Mouse (Mus musculus): ENCODE data around the gene Usp22. TPM values are rescaled to one million over a fixed set of nuclear protein-coding genes. Genes with fewer than 3 reads are reported as not detected.
"Not testable (repeated sequence)": the region's sequence is repeated elsewhere in the genome, so short reads cannot be mapped to it uniquely, and the experiment has no call there.

The Usp22 gene
- total RNA-seq, 2 experiments from 2014 or later = 55.1 to 57.6 TPM

DNA sequence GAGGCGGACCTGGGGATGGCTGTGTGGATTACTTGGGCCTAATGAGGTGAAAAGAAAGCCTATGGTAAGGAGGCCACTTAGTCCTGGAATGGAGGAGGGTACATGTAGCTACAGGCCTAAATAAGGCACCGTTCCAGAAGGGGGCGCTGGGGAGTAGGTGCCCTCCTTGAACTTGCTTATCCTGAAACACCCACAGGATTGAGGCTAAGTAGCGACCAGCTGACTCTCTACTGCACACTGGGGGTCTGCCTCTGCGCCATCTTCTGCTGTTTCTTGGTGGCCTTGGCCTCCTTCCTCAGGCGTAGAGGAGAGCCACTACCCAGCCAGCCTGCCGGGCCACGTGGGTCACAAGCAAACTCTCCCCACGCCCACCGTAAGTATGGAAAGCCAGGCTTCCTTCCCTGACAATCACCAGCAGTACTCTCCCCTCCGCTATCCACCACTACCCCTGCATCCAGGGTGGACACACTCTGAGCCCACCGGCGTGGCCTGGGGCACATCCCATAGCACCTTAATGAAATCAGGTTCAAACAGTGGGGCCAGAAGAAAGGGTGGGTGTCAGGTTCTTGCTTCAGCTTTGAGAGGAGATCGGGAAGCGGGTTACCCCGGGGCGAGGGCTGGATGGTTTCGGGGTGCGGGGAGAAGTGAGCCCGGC is 28.1 kb downstream of the Usp22 start:
- DNase-seq = no peak
- intact Hi-C loops (cut with DNase I) = no loop called here

DNA sequence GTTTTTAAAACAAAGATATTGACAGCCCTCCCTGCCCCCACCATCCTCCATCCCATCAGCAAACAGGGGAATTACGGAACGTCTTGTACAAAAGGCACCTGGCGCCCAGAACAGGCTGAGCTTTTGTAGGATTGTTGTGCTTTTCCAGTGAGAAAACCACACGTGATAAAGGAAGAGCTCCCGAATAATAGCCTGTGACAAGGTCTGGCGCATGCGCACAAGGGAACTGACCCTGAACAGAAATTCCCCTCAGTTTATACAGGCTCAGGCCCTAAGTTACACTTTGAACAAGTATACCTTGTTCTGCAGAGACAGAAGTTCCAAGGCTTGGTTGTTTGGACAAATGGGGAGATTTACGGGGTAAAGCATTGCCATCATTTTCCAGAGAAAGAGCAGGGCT is 29.3 kb downstream of the Usp22 start:
- intact Hi-C loops (cut with DNase I) = no loop called here
- no peak for DNase-seq

DNA sequence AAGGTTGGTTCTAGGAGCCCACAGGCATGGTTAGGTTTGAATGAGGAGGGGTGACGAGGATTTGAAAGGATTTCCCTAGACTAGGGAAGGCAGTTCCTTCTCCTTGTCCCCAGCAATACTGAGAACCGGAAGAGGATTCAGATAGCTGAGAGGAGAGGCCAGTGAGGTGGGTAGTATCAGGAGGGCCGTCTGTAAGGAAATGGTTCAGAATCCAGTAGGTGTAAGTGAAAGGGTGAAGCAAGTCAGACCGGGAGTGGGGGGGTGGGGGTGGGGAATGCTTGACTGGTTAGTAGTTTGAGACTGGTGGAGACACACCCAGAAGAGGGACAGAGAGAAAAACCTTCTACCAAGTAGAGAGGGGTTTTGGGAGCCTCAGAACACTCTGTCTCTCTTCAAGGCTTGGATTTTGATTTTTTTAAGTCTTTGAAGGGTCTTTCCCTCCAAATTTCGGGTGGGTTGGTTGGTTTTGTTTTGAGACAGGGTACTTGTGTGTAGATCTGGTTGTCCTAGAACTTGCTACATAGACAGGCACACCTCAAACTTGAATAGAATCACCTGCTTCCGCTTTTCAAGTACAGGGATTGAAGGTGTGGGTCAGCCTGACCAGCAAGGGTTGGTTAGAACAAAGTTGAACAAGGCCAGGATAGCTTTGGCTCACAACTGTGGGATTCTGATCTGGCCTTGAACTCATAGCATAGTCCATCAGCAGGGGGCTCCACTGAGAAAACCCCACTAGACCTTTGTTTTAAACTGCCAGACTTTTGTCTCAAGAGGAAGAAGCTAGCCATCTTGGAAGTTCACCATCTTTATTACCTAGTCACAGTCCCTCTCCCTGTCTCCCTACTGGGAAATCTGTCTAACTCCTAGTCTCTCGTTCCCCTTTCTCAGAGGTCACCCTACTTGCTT is 31.0 kb downstream of the Usp22 start:
- intact Hi-C loops (cut with DNase I) = no loop called here

DNA sequence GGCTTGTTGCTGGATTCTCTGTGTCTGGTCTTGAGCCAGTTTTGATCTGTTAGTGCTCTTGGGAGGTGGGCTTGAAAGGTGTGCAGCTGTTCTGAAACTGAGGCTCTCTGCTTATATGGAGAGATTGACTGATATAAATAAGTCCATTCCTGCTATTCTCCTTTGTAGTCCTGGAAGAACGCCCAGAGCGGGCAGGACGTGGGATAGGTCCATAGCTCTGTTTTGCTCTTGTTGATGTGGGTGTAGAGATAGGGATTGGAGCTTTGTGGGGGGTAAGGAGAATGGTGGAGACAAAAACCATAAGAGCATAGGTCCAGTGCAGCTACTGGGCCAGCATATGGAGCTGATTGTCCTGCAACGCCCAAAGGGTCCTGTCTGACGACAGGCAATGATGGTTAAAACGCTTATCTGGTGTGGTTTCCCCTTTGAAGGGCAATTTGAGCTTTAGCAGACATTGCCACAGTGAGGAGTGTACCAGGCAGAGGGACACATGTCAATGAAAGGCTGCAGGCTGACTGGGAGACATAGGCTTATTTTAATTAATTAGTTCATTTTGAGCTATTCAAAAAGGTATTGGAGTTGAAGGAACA is 31.8 kb downstream of the Usp22 start:
- intact Hi-C loops (cut with DNase I) = no loop called here
- DNase-seq = no peak

More for the DNA sequence above, 31.0 kb downstream of the Usp22 start:
- DNase-seq = no peak

DNA sequence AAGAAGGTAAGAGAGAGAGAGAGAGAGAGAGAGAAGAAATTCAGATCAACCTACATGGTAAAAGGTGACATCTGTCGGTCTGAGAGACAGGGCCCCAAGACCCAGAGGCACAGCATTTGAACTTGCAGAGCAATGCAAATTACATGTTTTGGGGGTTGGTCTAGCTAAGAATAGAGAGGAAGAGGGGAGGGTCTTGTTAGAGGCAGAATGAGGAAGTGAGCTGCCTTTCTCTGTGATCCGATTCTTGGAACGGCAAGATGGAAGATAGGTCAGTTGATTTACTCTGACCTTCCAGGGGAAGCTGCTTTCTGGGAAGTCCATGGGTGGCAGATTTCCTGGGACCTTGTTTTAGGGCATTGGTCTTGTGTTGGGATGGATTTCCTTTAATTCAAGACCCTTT is 32.6 kb downstream of the Usp22 start:
- no peak for DNase-seq
- intact Hi-C loops (cut with DNase I) = no loop called here

DNA sequence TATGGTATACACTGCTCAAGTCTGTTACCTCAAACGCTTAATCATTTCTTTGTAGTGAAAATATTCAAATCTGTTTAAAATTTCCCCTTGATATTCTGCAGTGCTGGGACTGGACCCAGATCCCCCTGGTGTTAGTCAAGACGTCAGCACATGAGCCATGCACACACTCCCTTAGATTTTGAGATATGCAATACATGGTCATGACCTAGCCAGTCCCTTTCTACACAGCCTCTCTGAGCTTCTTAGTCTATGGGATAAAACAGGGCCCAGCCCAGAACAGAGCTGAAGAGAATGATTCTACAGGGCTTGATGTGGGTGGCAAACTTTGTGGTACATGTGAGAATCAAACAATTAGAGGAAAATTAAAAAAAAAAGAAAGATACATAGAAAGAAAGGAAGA is 33.2 kb downstream of the Usp22 start:
- no peak for DNase-seq
- intact Hi-C loops (cut with DNase I) = no loop called here

DNA sequence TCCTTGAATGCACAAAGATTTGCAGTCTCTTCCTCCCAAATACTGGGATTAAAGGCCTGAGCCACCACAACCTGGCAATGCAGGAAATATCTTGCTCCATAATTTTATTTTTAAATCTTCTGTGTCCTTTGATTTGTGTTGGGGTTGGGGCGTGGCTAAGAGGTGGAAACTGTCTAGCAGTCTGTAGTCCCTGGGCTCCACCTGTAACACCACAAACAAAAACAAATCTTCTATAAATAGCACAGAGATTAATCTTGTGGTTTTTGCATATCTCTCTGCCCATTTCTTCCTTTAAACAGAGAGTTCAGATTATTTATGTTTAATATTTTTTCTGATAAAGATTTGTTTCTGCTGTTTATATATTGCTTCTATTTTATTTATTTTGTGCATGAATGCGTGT is 41.9 kb downstream of the Usp22 start:
- DNase-seq = no peak
- intact Hi-C loops (cut with DNase I) = no loop called here

DNA sequence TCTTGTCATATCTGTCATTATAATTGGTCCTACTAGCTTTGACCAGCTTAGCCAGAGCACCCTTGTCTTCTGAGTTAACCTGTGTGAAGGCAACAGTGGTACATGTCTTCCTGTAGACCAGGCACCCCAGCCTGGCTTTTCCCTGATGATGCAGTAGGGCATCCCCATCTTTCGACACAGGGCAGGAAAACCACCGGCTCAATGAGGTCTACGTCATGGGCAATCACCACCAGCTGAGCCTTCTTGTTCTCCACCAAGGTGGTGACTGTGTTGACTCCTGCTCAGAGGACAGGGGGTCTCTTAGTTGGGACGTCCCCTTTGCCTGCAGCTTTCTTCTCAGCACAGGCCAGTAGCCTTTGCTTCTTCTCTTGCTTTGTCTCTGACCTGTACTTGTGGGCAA is 44.2 kb downstream of the Usp22 start:
- DNase-seq; intact Hi-C loops (cut with DNase I): not testable (repeated sequence)

DNA sequence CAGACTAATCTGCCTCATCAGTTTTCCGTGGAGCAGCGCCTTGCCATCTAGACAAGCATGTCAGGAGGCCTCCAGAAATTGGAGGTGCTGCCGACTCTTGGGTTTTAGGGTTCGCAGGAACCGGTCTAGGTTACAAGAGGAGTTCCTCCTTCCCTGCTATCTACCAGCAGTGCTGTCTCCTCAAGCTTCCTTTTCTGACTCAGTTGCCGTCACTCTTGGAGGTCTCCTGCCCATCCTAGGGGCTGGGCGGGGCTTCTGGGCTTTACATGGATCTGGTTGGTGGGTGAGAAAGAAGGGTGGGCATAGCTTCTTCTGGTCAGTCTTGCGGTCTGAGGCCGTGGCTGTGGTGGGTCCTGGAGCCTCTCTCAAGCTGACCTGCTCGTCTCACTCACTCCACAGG is 45.5 kb downstream of the Usp22 start:
- DNase-seq = no peak
- intact Hi-C loops (cut with DNase I) = no loop called here

DNA sequence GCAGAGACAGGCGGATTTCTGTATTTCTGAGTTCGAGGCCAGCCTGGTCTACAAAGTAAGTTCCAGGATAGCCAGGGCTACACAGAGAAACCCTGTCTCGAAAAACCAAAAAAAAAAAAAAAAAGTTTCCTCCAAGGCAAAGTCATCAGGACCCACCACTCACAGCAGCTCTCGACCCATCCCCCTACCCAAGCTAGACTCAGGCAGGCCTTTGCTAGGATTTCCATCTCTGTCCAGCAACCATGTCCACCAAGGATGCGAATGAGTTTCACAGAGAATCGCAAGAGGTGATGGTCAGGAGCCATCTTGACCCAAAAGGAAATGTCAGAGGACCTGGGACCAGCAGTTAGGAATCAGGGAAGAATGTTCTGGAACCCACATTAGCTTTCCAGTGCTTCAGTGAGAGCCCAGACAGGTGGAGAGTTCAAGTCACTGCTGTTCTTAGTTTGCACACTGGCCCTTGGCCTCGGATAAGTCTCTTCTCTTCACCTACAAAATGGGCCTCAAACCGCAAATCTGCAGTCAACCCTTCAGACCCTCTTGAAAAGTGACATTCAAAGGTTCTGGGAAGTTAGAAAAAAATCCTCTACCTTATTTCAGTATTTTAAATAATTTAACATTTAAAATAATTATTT is 47.3 kb downstream of the Usp22 start:
- no peak for DNase-seq
- intact Hi-C loops (cut with DNase I) = no loop called here

DNA sequence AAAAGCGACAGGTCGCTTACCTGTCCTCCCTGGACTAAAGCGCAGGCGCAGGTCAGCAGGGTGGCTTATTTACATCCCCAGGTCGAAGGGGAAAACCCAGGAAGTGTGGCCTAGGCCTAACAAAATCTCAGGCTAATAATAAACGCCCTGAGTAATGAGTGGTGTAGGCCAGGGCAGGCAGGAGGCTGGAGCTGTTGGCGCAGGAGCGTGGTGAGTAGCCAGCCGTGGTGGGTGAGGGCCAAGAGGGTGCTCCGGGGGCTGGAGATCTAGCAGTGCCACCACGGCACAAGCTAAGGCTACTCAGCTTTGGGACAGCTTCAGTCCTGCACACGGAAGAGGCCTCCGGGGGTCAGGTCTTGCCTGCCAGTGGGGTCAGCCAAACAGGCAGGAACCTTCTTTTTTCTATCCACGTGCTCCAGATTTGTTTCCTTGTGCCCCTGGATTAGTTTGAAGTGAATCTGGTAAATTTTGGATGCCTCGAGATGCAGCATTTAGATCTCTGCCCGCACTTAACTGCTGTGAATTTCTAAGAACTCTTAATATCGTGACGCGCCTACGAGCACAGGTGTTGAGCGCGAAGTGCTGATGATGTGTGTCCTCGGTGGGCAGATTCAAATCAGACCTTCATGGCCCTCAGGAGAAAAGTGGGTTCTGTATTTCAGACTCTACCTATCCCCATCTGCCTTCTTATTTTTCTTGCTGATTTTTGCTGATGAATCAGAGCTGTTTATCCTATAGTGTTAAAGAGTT is 48.1 kb downstream of the Usp22 start, which contains the start of gene Tnfrsf13b:
Tnfrsf13b (plus strand) TSS at position 150 of the 750 bp plus-strand sequence.
- intact Hi-C loops (cut with DNase I) = no loop called here

DNA sequence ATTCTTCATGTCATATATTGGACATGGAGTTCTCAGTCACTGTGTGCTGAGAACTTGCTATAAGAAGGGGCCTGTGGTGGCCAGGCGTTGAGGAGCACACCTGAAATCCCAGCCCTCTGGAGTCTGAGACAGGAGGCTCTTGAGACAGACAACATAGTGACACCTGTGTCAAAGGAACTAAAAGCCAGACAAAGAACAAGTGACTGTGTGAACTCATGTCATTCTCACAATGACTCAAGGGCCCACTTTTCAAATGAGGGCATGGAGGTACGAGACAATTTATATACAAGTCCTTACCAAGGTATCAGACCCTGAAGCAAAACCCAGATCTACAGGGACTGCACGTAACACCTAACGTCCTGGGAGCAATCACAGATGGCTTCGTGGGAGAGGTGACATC is 48.9 kb downstream of the Usp22 start:
- intact Hi-C loops (cut with DNase I) = no loop called here
- no peak for DNase-seq

More for the DNA sequence above, 48.1 kb downstream of the Usp22 start, which contains the start of gene Tnfrsf13b:
- DNase-seq = no peak

DNA sequence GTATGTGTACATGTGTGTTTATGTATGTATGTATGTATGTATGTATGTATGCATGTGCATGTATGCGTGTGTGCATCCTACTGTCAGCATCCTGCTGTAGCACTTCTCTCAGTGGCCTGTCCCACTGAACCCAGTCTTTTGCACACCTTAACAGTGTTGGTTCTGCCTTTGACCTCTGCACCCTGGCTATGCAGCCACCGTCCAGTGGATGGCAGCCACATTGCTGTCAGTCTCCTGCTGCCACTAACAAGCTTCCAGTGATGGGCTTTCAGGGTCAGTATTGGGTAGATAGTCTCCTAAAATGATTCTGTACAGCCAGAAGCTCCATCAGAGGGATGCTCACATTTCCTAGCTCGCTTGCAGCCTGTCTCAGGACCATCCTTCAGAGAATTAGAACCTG is 51.0 kb downstream of the Usp22 start:
- intact Hi-C loops (cut with DNase I) = no loop called here
- no peak for DNase-seq

DNA sequence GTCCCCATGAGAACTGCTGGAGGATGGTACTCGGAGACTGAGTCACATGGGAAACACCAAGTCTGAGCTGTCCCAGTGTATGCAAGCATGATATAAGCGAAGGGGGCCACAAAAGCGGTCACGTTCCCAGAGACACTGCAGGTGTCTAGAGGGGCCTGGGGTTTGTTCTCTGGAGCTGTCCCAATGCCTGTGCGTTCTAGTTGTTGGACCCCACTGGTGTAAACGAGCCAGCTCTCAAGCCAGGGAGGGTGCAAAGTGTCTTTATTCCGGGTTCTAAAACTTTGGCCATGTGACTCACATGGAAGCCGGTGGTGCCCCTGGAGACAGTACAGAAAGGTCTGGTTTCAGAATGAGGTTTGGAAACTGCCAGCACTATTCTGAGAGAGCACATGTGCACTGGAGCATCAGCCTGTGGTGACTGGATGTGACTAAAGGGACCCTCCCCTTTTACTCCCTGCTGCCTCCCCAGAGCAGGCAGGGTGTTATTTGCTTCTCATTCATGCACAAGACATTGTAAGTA is 52.0 kb downstream of the Usp22 start:
- intact Hi-C loops (cut with DNase I) = no loop called here
- no peak for DNase-seq

DNA sequence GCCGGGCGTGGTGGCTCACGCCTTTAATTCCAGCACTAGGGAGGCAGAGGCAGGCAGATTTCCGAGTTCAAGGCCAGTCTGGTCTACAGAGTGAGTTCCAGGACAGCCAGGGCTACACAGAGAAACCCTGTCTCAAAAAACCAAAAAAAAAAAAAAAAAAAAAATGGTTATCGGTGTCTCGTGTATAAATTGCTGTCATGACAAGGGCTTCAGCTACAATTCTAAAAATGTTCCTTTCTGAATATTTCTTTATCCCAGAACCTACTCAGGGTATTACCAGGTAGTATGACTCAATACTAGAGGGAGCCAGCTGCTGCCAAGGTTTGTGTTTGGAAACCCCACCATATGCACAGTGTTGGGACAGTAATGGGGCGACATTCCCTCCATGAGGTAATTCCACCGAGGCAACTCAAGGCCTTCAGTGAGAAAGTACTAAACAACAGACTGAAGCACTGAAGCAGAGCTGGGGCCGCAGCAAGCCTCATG is 52.5 kb downstream of the Usp22 start:
- intact Hi-C loops (cut with DNase I) = no loop called here
- DNase-seq = no peak

DNA sequence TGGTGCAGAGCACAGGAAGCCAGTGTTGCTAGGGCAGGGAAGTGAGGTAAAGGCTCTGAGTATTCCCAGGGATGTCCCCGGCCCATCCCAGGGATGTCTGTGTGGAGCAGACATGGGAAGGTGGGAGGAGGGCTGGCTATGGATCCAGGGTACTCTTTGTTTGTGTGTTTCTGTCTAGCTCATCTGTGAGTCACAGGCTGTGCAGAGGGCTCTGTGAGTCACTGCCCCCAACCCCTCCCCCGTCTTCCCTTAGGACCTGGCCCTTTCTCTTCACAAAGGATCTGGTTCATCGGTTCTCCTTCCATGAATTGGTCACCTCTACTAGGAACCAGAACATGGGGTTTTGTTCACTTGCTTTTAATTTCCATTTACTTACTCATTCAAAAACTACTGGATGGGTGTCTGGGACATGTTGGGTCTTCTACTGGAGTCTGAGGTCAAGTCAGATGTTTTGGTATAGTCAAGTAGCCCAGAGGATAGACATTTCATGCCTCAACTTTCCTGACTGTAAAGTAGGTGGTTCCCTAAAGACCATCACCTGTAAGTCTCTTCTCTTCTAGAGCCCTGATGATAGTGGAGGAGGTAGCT is 54.8 kb downstream of the Usp22 start:
- intact Hi-C loops (cut with DNase I) = no loop called here
- no peak for DNase-seq

DNA sequence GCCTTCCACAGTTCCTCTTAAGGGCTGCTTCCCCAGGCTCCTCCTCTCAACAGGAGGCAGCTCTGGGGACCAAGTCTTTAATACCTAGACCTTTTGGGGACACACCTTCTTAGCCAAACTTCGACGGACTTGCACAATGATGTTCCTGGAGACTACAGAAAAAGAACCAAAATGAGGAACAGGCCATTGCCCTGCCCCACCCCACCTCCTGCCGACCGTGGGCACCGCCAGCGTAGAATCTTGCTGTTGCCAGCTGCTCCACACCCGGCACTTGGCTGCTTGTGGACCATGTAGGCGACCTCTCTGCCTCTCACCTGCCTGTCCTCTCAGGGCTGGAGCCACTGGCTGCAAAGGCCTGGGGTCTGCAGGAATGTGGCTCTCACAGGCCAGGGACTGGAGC is 58.6 kb downstream of the Usp22 start:
- intact Hi-C loops (cut with DNase I) = no loop called here
- no peak for DNase-seq

DNA sequence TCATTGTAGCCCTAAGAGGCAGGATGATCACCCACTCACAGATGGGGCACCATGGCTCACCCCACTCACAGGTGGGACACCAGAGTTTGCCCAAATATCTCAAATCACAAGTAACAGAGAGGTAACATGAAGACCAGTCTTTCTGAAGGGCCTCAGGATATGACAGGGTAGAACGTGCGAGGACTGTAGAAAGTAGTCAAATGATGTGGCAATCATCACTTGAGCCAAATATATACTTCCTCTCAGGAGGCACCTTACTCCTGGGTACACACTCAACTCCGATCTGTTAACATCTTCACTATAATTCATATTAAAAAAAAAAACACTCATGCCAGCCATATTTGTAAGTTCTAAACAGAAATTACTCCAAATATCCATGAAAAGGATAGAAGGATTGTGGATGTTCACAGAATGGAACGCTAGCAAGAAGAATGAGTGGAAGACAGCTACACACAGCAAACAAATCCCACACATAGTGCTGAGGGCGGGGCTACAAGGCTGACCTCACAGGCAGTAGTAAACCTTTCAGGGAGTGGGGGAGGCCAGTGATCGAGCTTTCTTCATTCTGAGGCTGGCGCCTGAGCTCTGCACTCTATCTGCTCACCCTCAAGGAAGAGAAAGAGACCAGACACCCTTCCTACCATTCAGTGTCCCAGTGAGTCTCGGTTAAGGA is 62.4 kb downstream of the Usp22 start:
- no peak for DNase-seq
- intact Hi-C loops (cut with DNase I) = no loop called here

DNA sequence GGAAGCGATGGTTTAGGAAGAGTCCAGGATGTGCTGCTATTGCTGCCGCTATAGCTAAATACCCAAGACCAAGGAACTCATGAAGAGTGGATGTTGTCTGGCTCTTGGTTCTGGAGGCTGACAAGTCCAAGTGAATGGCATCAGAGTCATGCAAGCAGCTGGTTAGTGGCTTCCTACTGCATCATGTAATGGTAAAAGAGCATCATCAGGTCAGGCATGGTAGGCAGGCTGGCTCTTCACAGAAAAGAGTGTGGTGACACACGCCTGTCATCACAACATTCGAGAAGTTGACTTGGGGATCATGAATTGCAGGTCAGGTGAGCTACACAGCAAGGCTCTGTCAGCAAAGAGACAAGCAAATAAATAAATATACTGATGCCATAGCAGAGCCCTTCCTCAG is 63.4 kb downstream of the Usp22 start:
- no peak for DNase-seq
- intact Hi-C loops (cut with DNase I) = no loop called here
